In genomic region chr2:133481785-133482184, GRCm38 (mm10) we compare ENCODE assay signal across 28 mouse cellular contexts.
DNase-seq lines count a peak whose midpoint lies in the region; ATAC-seq and TF ChIP-seq lines count a peak whose summit lies in the region.
"Had no signal": no experiment of that assay in that cellular context is flagged by ENCODE, and none has a peak within 500 bp of the region (broad histone marks: within the 10 kb centered on the region; RNA-seq: fewer than 3 reads in every experiment).

No protein-coding gene starts in this region.

- H3K9me3 ChIP-seq in intestine, embryonic 16.5 days (ENCODE audit: control insufficient read depth, low read length): no peaks in the 10 kb centered on the region
- no peaks in the 10 kb centered on the region for H3K9me3 ChIP-seq in kidney, embryonic 15.5 days (replicated peaks)
- no peaks in the 10 kb centered on the region for H3K9me3 ChIP-seq in forebrain, embryonic 13.5 days (replicated peaks)
- H3K9me3 ChIP-seq: heart, embryonic 13.5 days; limb, embryonic 10.5 days; limb, embryonic 15.5 days; liver, embryonic 13.5 days; neural tube, embryonic 12.5 days had no signal

- TF ChIP-seq POLR2A in cerebellum, adult 2 months (IDR thresholded peaks at IDR 0.05; ENCODE audit: borderline replicate concordance, insufficient read depth, low read length): no peak

- DNase-seq in cerebellum, adult 2 months: peak; percentile 34 to 77
- DNase-seq in cerebellum, postnatal 14 days: peak; percentile 60 to 67
- DNase-seq in spleen, postnatal 4 days (ENCODE audit: low spot score in 2 of 2): no peak
- DNase-seq: adrenal gland, postnatal 10 days; gastrocnemius, postnatal 36 days; heart, postnatal 10 days; kidney, adult 2 months; kidney, postnatal 4 days; liver, embryonic 13.5 days; lung, embryonic 14.5 days; lung, postnatal 14 days; right cerebral cortex, adult 18-20 months; right cerebral cortex, postnatal 4 days had no signal

- H3K4me1 ChIP-seq in cerebellum, adult 2 months (ENCODE audit: control insufficient read depth, insufficient read depth, low read length): peaks cover 4% of the 10 kb centered on the region
- H3K4me1 ChIP-seq in intestine, embryonic 16.5 days (ENCODE audit: control insufficient read depth, insufficient read depth, low read length): peaks cover 3% of the 10 kb centered on the region
- no peaks in the 10 kb centered on the region for H3K4me1 ChIP-seq in kidney, embryonic 15.5 days
- H3K4me1 ChIP-seq in forebrain, embryonic 13.5 days: no peaks in the 10 kb centered on the region
- H3K4me1 ChIP-seq: heart, embryonic 13.5 days; limb, embryonic 10.5 days; limb, embryonic 15.5 days; neural tube, embryonic 12.5 days had no signal

- H3K27ac ChIP-seq in cerebellum, adult 2 months (ENCODE audit: insufficient read depth, low read length): no peak overlapping the region
- no peak overlapping the region for H3K27ac ChIP-seq in intestine, embryonic 16.5 days (ENCODE audit: low read length)
- no peak overlapping the region for H3K27ac ChIP-seq in kidney, embryonic 15.5 days
- no peak overlapping the region for H3K27ac ChIP-seq in forebrain, embryonic 13.5 days
- H3K27ac ChIP-seq: heart, embryonic 13.5 days; hindbrain, embryonic 14.5 days; kidney, postnatal 0 days; limb, embryonic 10.5 days; limb, embryonic 15.5 days; liver, embryonic 13.5 days; neural tube, embryonic 12.5 days had no signal

- H3K9ac ChIP-seq in intestine, embryonic 16.5 days (ENCODE audit: low read depth, low read length): no peak overlapping the region
- H3K9ac ChIP-seq in kidney, embryonic 15.5 days: no peak overlapping the region
- H3K9ac ChIP-seq in forebrain, embryonic 13.5 days: no peak overlapping the region
- H3K9ac ChIP-seq: heart, embryonic 13.5 days; hindbrain, embryonic 14.5 days; limb, embryonic 15.5 days; liver, embryonic 13.5 days; lung, embryonic 14.5 days; neural tube, embryonic 12.5 days had no signal

- H3K36me3 ChIP-seq in intestine, embryonic 16.5 days (ENCODE audit: control insufficient read depth, insufficient read depth, low read length): no peaks in the 10 kb centered on the region
- no peaks in the 10 kb centered on the region for H3K36me3 ChIP-seq in kidney, embryonic 15.5 days
- no peaks in the 10 kb centered on the region for H3K36me3 ChIP-seq in forebrain, embryonic 13.5 days (ENCODE audit: poor library complexity, severe bottlenecking)
- H3K36me3 ChIP-seq: heart, embryonic 13.5 days; limb, embryonic 10.5 days; limb, embryonic 15.5 days; liver, embryonic 13.5 days; neural tube, embryonic 12.5 days had no signal

- ATAC-seq in cerebellum, adult (ENCODE audit: insufficient number of reproducible peaks, low FRiP score, low TSS enrichment): peak; percentile 59
- ATAC-seq in intestine, embryonic 16.5 days: peak; percentile 4; the same call in 1 of the 2 replicates
- ATAC-seq in megakaryocyte progenitor cell, adult 5-6 weeks (replicated peaks; ENCODE audit: poor library complexity): no peak
- ATAC-seq in kidney, embryonic 15.5 days (replicated peaks; ENCODE audit: low FRiP score): no peak
- ATAC-seq in forebrain, embryonic 13.5 days: no peak
- ATAC-seq: midbrain, embryonic 16.5 days; Patski had no signal

- no peak overlapping the region for H3K4me3 ChIP-seq in cerebellum, adult 2 months (replicated peaks; ENCODE audit: insufficient read depth, low read depth, low read length)
- H3K4me3 ChIP-seq in intestine, embryonic 16.5 days (ENCODE audit: low read length): no peak overlapping the region
- no peak overlapping the region for H3K4me3 ChIP-seq in kidney, embryonic 15.5 days (replicated peaks)
- H3K4me3 ChIP-seq in forebrain, embryonic 13.5 days: no peak overlapping the region
- H3K4me3 ChIP-seq: erythroblast, embryonic 14.5 days; heart, embryonic 13.5 days; limb, embryonic 10.5 days; limb, embryonic 15.5 days; liver, embryonic 13.5 days; neural tube, embryonic 12.5 days had no signal

- TF ChIP-seq CTCF in cerebellum, adult 2 months (IDR thresholded peaks at IDR 0.05; ENCODE audit: borderline replicate concordance, insufficient read depth, low read depth, low read length): no peak

- 5% methylated on average over 3 of the region's 3 CpGs for WGBS in cerebellum, adult 2 months
- WGBS in intestine, embryonic 16.5 days: 83% methylated on average over 3 of the region's 3 CpGs
- WGBS in kidney, embryonic 15.5 days: 93% methylated on average over 3 of the region's 3 CpGs
- WGBS in forebrain, embryonic 13.5 days: 88% methylated on average over 3 of the region's 3 CpGs

- 0 out of 2 replicates have a peak overlapping the region, but pooled peaks have one; percentile 20 for H3K4me2 ChIP-seq in intestine, embryonic 16.5 days (ENCODE audit: low read depth, low read length)
- no peak overlapping the region for H3K4me2 ChIP-seq in kidney, embryonic 15.5 days
- no peak overlapping the region for H3K4me2 ChIP-seq in forebrain, embryonic 13.5 days
- H3K4me2 ChIP-seq: heart, embryonic 13.5 days; hindbrain, embryonic 14.5 days; limb, embryonic 15.5 days; liver, embryonic 13.5 days; lung, embryonic 14.5 days; midbrain, embryonic 11.5 days; neural tube, embryonic 12.5 days had no signal

- H3K27me3 ChIP-seq in cerebellum, adult 2 months (ENCODE audit: control insufficient read depth, insufficient read depth, low read length): no peaks in the 10 kb centered on the region
- no peaks in the 10 kb centered on the region for H3K27me3 ChIP-seq in intestine, embryonic 16.5 days (replicated peaks; ENCODE audit: control insufficient read depth, insufficient read depth, low read length)
- H3K27me3 ChIP-seq in kidney, embryonic 15.5 days: no peaks in the 10 kb centered on the region
- H3K27me3 ChIP-seq in forebrain, embryonic 13.5 days: no peaks in the 10 kb centered on the region
- H3K27me3 ChIP-seq: heart, embryonic 13.5 days; limb, embryonic 15.5 days; liver, embryonic 13.5 days; neural tube, embryonic 12.5 days; Patski had no signal

Comparison
In these comparisons a context has a peak if more than half of its experiments do, and no peak if none do; other contexts are left out.
1. ATAC-seq: peak in cerebellum, adult (single experiment) and intestine, embryonic 16.5 days (single experiment); none in megakaryocyte progenitor cell, adult 5-6 weeks (single experiment), kidney, embryonic 15.5 days (single experiment) and forebrain, embryonic 13.5 days (single experiment).
2. DNase-seq: peak in cerebellum, adult 2 months (2 of 2) and cerebellum, postnatal 14 days (2 of 2); none in spleen, postnatal 4 days (0 of 2).